Mouse (Mus musculus) forebrain, embryonic 16.5 days (tissue): Measurements from ENCODE around the gene Fbxo22. TPM values are rescaled to one million over a fixed set of nuclear protein-coding genes. Genes with fewer than 3 reads are reported as not detected.

Experiments used
- ATAC-seq: fragments of 200-750 bp; cut with Nextera tagmentation; 2 replicates; pipeline ENCODE4 v1.8.0; 2017; ENCODE audit warnings: mild to moderate bottlenecking, moderate library complexity
- H3K27ac ChIP-seq: fragments of 300-500 bp; sonication (generic); 2 replicates; pipeline ENCODE4 v1.5.1; 2014; ENCODE audit warnings: low read length, control low read depth
- H3K27me3 ChIP-seq: fragments of 300-500 bp; sonication (generic); replicated peaks from 2 replicates; pipeline ENCODE4 v1.6.1; 2014; ENCODE audit warnings: low read length; ENCODE audit not compliant: control insufficient read depth, insufficient read depth
- H3K36me3 ChIP-seq: fragments of 300-500 bp; sonication (generic); 2 replicates; pipeline ENCODE4 v1.6.1; 2014; ENCODE audit not compliant: control insufficient read depth, insufficient read depth
- H3K4me1 ChIP-seq: fragments of 300-500 bp; sonication (generic); replicated peaks from 2 replicates; pipeline ENCODE4 v1.6.1; 2014; ENCODE audit warnings: low read length; ENCODE audit not compliant: control insufficient read depth, insufficient read depth
- H3K4me2 ChIP-seq: fragments of 300-500 bp; sonication (generic); 2 replicates; pipeline ENCODE4 v1.6.1; 2014; ENCODE audit warnings: mild to moderate bottlenecking, low read length, control low read depth
- H3K4me3 ChIP-seq: fragments of 300-500 bp; sonication (generic); replicated peaks from 2 replicates; pipeline ENCODE4 v1.5.1; 2014; ENCODE audit warnings: mild to moderate bottlenecking, low read length, control low read depth
- H3K9ac ChIP-seq: fragments of 300-500 bp; sonication (generic); replicated peaks from 2 replicates; pipeline ENCODE4 v1.6.1; 2014; ENCODE audit warnings: low read depth, low read length, control low read depth
- H3K9me3 ChIP-seq: fragments of 300-500 bp; sonication (generic); 2 replicates; pipeline ENCODE4 v1.6.1; 2016; ENCODE audit warnings: low read length; ENCODE audit not compliant: control insufficient read depth
- whole genome bisulfite sequencing: fragments of 180-500 bp; shearing (Covaris S2); extraction: QIAGEN DNeasy Blood & Tissue Kit; methylation state at CpG from one replicate; pipeline ENCODE4 v1.1.7; 2014; 5-methylcytosine and 5-hydroxymethylcytosine counted together
- polyA plus RNA-seq: library from polyadenylated mRNA; unstranded; fragments of >200 nt; fragmentation: Nextera tagmentation; extraction: Ambion mirVana; gene quantifications from 2 replicates; pipeline ENCODE4 v1.2.1, GENCODE M21; 2015

Fbxo22 gene
- 91.4 and 93.5 TPM in 2 replicates for polyA plus RNA-seq

- peak within 1 kb of the TSS; percentile 85 for H3K27ac ChIP-seq
- H3K4me2 ChIP-seq, result peak within 1 kb of the TSS; percentile 61
- peak; percentile 99 for ATAC-seq
- WGBS, result under 1% methylated on average over 64 of the region's 65 CpGs
- no peaks in the 10 kb centered on the region for H3K27me3 ChIP-seq
- H3K9me3 ChIP-seq, result no peaks in the 10 kb centered on the region
- H3K4me1 ChIP-seq, result peaks cover 24% of the 10 kb centered on the region
- peaks cover 3% of the 10 kb centered on the region; the same call in 1 of the 2 replicates for H3K36me3 ChIP-seq
- H3K4me3 ChIP-seq, result peak within 1 kb of the TSS; percentile 93
- H3K9ac ChIP-seq, result peak within 1 kb of the TSS; percentile 95
Observed at GRCm38 (mm10) chr9:55208790-55209481, at the start of gene Fbxo22. Fbxo22 (plus strand) TSS chr9:55208925.

GRCm38 (mm10) chr9:55170655-55171412, 37.9 kb upstream of the Fbxo22 start:
- no peaks in the 10 kb centered on the region for H3K4me1 ChIP-seq
- no peaks in the 10 kb centered on the region for H3K27me3 ChIP-seq
- no peak overlapping the region for H3K4me3 ChIP-seq
- H3K9ac ChIP-seq, result no peak overlapping the region
- no peak overlapping the region for H3K27ac ChIP-seq
- no peak overlapping the region for H3K4me2 ChIP-seq
- 89% methylated on average over 7 of the region's 7 CpGs for WGBS
- H3K36me3 ChIP-seq, result 0 out of 2 replicates have a peak, but pooled peaks cover 4% of the 10 kb centered on the region
- ATAC-seq, result no peak
- no peaks in the 10 kb centered on the region for H3K9me3 ChIP-seq

- no peak overlapping the region for H3K4me3 ChIP-seq
- no peak for ATAC-seq
- no peaks in the 10 kb centered on the region for H3K27me3 ChIP-seq
- H3K4me1 ChIP-seq, result no peaks in the 10 kb centered on the region
- 0 out of 2 replicates have a peak, but pooled peaks cover 4% of the 10 kb centered on the region for H3K36me3 ChIP-seq
- H3K9ac ChIP-seq, result no peak overlapping the region
- H3K27ac ChIP-seq, result no peak overlapping the region
- H3K4me2 ChIP-seq, result no peak overlapping the region
- H3K9me3 ChIP-seq, result no peaks in the 10 kb centered on the region
- 98% methylated on average over 1 of the region's 1 CpGs for WGBS
Observed at GRCm38 (mm10) chr9:55172195-55172685, 36.5 kb upstream of the Fbxo22 start.

GRCm38 (mm10) chr9:55174235-55174634, 34.5 kb upstream of the Fbxo22 start:
- no peak overlapping the region for H3K27ac ChIP-seq
- no peaks in the 10 kb centered on the region for H3K27me3 ChIP-seq
- H3K4me2 ChIP-seq, result no peak overlapping the region
- no peaks in the 10 kb centered on the region for H3K4me1 ChIP-seq
- H3K9me3 ChIP-seq, result no peaks in the 10 kb centered on the region
- no peak overlapping the region for H3K9ac ChIP-seq
- H3K4me3 ChIP-seq, result no peak overlapping the region
- ATAC-seq, result no peak
- WGBS, result 45% methylated on average over 2 of the region's 2 CpGs
- no peaks in the 10 kb centered on the region for H3K36me3 ChIP-seq

GRCm38 (mm10) chr9:55195876-55196275, 12.8 kb upstream of the Fbxo22 start:
- H3K4me2 ChIP-seq, result no peak overlapping the region
- no peaks in the 10 kb centered on the region for H3K9me3 ChIP-seq
- WGBS, result 94% methylated on average over 3 of the region's 3 CpGs
- ATAC-seq, result no peak
- H3K27me3 ChIP-seq, result no peaks in the 10 kb centered on the region
- no peak overlapping the region for H3K9ac ChIP-seq
- no peak overlapping the region for H3K27ac ChIP-seq
- no peaks in the 10 kb centered on the region for H3K4me1 ChIP-seq
- H3K4me3 ChIP-seq, result no peak overlapping the region
- no peaks in the 10 kb centered on the region for H3K36me3 ChIP-seq

GRCm38 (mm10) chr9:55198260-55198659, 10.5 kb upstream of the Fbxo22 start:
- no peaks in the 10 kb centered on the region for H3K9me3 ChIP-seq
- WGBS, result 88% methylated on average over 1 of the region's 1 CpGs
- ATAC-seq, result no peak

GRCm38 (mm10) chr9:55199348-55199747, 9.4 kb upstream of the Fbxo22 start:
- H3K9ac ChIP-seq, result no peak overlapping the region
- no peaks in the 10 kb centered on the region for H3K9me3 ChIP-seq
- ATAC-seq, result peak; percentile 43; the same call in 1 of the 2 replicates
- H3K27me3 ChIP-seq, result no peaks in the 10 kb centered on the region
- H3K4me3 ChIP-seq, result no peak overlapping the region
- H3K4me2 ChIP-seq, result no peak overlapping the region
- no peaks in the 10 kb centered on the region for H3K4me1 ChIP-seq
- peaks cover 3% of the 10 kb centered on the region; the same call in 1 of the 2 replicates for H3K36me3 ChIP-seq
- 48% methylated on average over 2 of the region's 2 CpGs for WGBS
- H3K27ac ChIP-seq, result no peak overlapping the region

More at GRCm38 (mm10) chr9:55198260-55198659, 10.5 kb upstream of the Fbxo22 start:
- no peak overlapping the region for H3K9ac ChIP-seq
- H3K36me3 ChIP-seq, result no peaks in the 10 kb centered on the region
- no peak overlapping the region for H3K4me2 ChIP-seq
- H3K4me1 ChIP-seq, result no peaks in the 10 kb centered on the region
- H3K4me3 ChIP-seq, result no peak overlapping the region
- H3K27me3 ChIP-seq, result no peaks in the 10 kb centered on the region
- no peak overlapping the region for H3K27ac ChIP-seq

- Histone ChIP-seq H3K27ac (peak overlapping the region; percentile 85), H3K4me3 (peak overlapping the region; percentile 93), H3K4me2 (peak overlapping the region; percentile 61), H3K4me1 (peaks cover 24% of the 10 kb centered on the region), H3K36me3 (peaks cover 3% of the 10 kb centered on the region; the same call in 1 of the 2 replicates), H3K9me3 (no peaks in the 10 kb centered on the region), H3K9ac (peak overlapping the region; percentile 95), H3K27me3 (no peaks in the 10 kb centered on the region)
- peak; percentile 26 for ATAC-seq
- WGBS, result 2% methylated on average over 2 of the region's 2 CpGs
Observed at GRCm38 (mm10) chr9:55208458-55208789, 301 bp upstream of the Fbxo22 start.

GRCm38 (mm10) chr9:55211611-55212010, 2.9 kb downstream of the Fbxo22 start:
- Histone ChIP-seq H3K9me3 (no peaks in the 10 kb centered on the region), H3K36me3 (peaks cover 11% of the 10 kb centered on the region), H3K4me2 (no peak overlapping the region), H3K27me3 (no peaks in the 10 kb centered on the region), H3K27ac (no peak overlapping the region), H3K4me3 (no peak overlapping the region), H3K9ac (no peak overlapping the region), H3K4me1 (peaks cover 24% of the 10 kb centered on the region)
- no peak for ATAC-seq
- 83% methylated on average over 4 of the region's 4 CpGs for WGBS
